Mouse (Mus musculus) embryonic fibroblast, embryonic 13.5 days (primary cell): ENCODE measurements around the gene Nfx1.

ENCODE experiments used
- CTCF ChIP-seq: IDR thresholded peaks from 2 replicates; pipeline ENCODE4 v1.5.1; 2011; ENCODE audit warnings: mild to moderate bottlenecking, control low read depth, low read length, moderate library complexity, borderline replicate concordance; ENCODE audit not compliant: insufficient read depth
- POLR2A ChIP-seq: IDR thresholded peaks from 2 replicates; pipeline ENCODE4 v1.6.1; 2011; ENCODE audit warnings: low read depth, mild to moderate bottlenecking, control low read depth, low read length, moderate library complexity

- TF ChIP-seq CTCF (no peak), POLR2A (no peak)
Measured at GRCm38 (mm10) chr4:40983686-40984085, 13.0 kb downstream of the Nfx1 start.
